In genomic region chr2:116974152-116974551, GRCm38 (mm10) we compare ENCODE assay signal across 13 mouse cellular contexts.
DNase-seq lines count a peak whose midpoint lies in the region; ATAC-seq lines count a peak whose summit lies in the region.
"Had no signal": no experiment of that assay in that cellular context is flagged by ENCODE, and none has a peak within 500 bp of the region (broad histone marks: within the 10 kb centered on the region; RNA-seq: fewer than 3 reads in every experiment).

No protein-coding gene starts in this region.

- H3K9me3 ChIP-seq in forebrain, embryonic 14.5 days (replicated peaks; ENCODE audit: control insufficient read depth, low read length): no peaks in the 10 kb centered on the region
- H3K9me3 ChIP-seq in forebrain, embryonic 16.5 days (ENCODE audit: control insufficient read depth, low read length): no peaks in the 10 kb centered on the region
- no peaks in the 10 kb centered on the region for H3K9me3 ChIP-seq in lung, embryonic 16.5 days (ENCODE audit: control insufficient read depth, low read length)
- no peaks in the 10 kb centered on the region for H3K9me3 ChIP-seq in forebrain, embryonic 15.5 days
- H3K9me3 ChIP-seq: neural tube, embryonic 15.5 days had no signal

- DNase-seq in forebrain, embryonic 14.5 days (ENCODE audit: low spot score): no peak
- DNase-seq in lung, postnatal 10 days: no peak
- DNase-seq in right cerebral cortex, postnatal 4 days: no peak
- DNase-seq in spleen, postnatal 36 days (ENCODE audit: low spot score in 2 of 2): no peak
- DNase-seq: cerebellum, adult 18-20 months; thymus, postnatal 25 days had no signal

- peaks cover 35% of the 10 kb centered on the region for H3K4me1 ChIP-seq in forebrain, embryonic 14.5 days (ENCODE audit: control insufficient read depth, insufficient read depth, low read length)
- peaks cover 26% of the 10 kb centered on the region for H3K4me1 ChIP-seq in forebrain, embryonic 16.5 days (replicated peaks; ENCODE audit: control insufficient read depth, insufficient read depth, low read length)
- H3K4me1 ChIP-seq in lung, embryonic 16.5 days (replicated peaks; ENCODE audit: control insufficient read depth, insufficient read depth, low read length): peaks cover 47% of the 10 kb centered on the region
- H3K4me1 ChIP-seq in forebrain, embryonic 15.5 days: peaks cover 42% of the 10 kb centered on the region

- H3K9ac ChIP-seq in forebrain, embryonic 14.5 days (ENCODE audit: low read length): no peak overlapping the region
- no peak overlapping the region for H3K9ac ChIP-seq in forebrain, embryonic 16.5 days (replicated peaks; ENCODE audit: low read depth, low read length)
- no peak overlapping the region for H3K9ac ChIP-seq in lung, embryonic 16.5 days (ENCODE audit: low read length)
- no peak overlapping the region for H3K9ac ChIP-seq in forebrain, embryonic 15.5 days (replicated peaks)
- H3K9ac ChIP-seq: liver, embryonic 14.5 days had no signal

- no peaks in the 10 kb centered on the region for H3K27me3 ChIP-seq in forebrain, embryonic 14.5 days (replicated peaks; ENCODE audit: control insufficient read depth, insufficient read depth, low read length)
- H3K27me3 ChIP-seq in forebrain, embryonic 16.5 days (replicated peaks; ENCODE audit: control insufficient read depth, insufficient read depth, low read length): no peaks in the 10 kb centered on the region
- no peaks in the 10 kb centered on the region for H3K27me3 ChIP-seq in lung, embryonic 16.5 days (ENCODE audit: control insufficient read depth, insufficient read depth, low read depth, low read length)
- no peaks in the 10 kb centered on the region for H3K27me3 ChIP-seq in forebrain, embryonic 15.5 days
- H3K27me3 ChIP-seq: neural tube, embryonic 15.5 days had no signal

- no peaks in the 10 kb centered on the region for H3K36me3 ChIP-seq in forebrain, embryonic 14.5 days (ENCODE audit: control insufficient read depth, insufficient read depth, low read length)
- H3K36me3 ChIP-seq in forebrain, embryonic 16.5 days (ENCODE audit: control insufficient read depth, insufficient read depth): no peaks in the 10 kb centered on the region
- no peaks in the 10 kb centered on the region for H3K36me3 ChIP-seq in lung, embryonic 16.5 days (ENCODE audit: control insufficient read depth, insufficient read depth, low read length)
- H3K36me3 ChIP-seq in forebrain, embryonic 15.5 days: no peaks in the 10 kb centered on the region
- H3K36me3 ChIP-seq in macrophage (ENCODE audit: inconsistent target): no peaks in the 10 kb centered on the region
- H3K36me3 ChIP-seq: neural tube, embryonic 15.5 days had no signal

- no peak overlapping the region for H3K4me3 ChIP-seq in forebrain, embryonic 14.5 days (ENCODE audit: low read depth, low read length)
- no peak overlapping the region for H3K4me3 ChIP-seq in forebrain, embryonic 16.5 days (replicated peaks; ENCODE audit: low read length)
- H3K4me3 ChIP-seq in lung, embryonic 16.5 days (ENCODE audit: low read length): no peak overlapping the region
- no peak overlapping the region for H3K4me3 ChIP-seq in forebrain, embryonic 15.5 days
- H3K4me3 ChIP-seq in macrophage (ENCODE audit: inconsistent target): no peak overlapping the region

- H3K79me2 ChIP-seq in macrophage (ENCODE audit: inconsistent target): peaks cover 11% of the 10 kb centered on the region

- H3K27ac ChIP-seq in forebrain, embryonic 14.5 days (ENCODE audit: low read depth, low read length): peak overlapping the region; percentile 98; the same call in 1 of the 2 replicates
- H3K27ac ChIP-seq in forebrain, embryonic 16.5 days (ENCODE audit: low read length): no peak overlapping the region
- H3K27ac ChIP-seq in lung, embryonic 16.5 days (ENCODE audit: low read length): peak overlapping the region; percentile 98
- H3K27ac ChIP-seq in forebrain, embryonic 15.5 days (replicated peaks): peak overlapping the region; percentile 96
- H3K27ac ChIP-seq in macrophage: peak overlapping the region; percentile 97
- H3K27ac ChIP-seq: liver, embryonic 14.5 days had no signal

- H3K4me2 ChIP-seq in forebrain, embryonic 14.5 days (ENCODE audit: low read length): no peak overlapping the region
- no peak overlapping the region for H3K4me2 ChIP-seq in forebrain, embryonic 16.5 days (ENCODE audit: low read length)
- H3K4me2 ChIP-seq in lung, embryonic 16.5 days (ENCODE audit: low read depth, low read length): peak overlapping the region; percentile 79; the same call in 1 of the 2 replicates
- H3K4me2 ChIP-seq in forebrain, embryonic 15.5 days (replicated peaks): no peak overlapping the region

- no peak for ATAC-seq in forebrain, embryonic 14.5 days
- ATAC-seq in forebrain, embryonic 16.5 days: no peak
- no peak for ATAC-seq in lung, embryonic 16.5 days (ENCODE audit: low read depth)
- ATAC-seq in forebrain, embryonic 15.5 days (replicated peaks): no peak
- ATAC-seq: intestine, postnatal 0 days had no signal

- WGBS in forebrain, embryonic 14.5 days: 72% methylated on average over 9 of the region's 9 CpGs
- WGBS in forebrain, embryonic 16.5 days: 66% methylated on average over 9 of the region's 9 CpGs
- WGBS in lung, embryonic 16.5 days: 63% methylated on average over 9 of the region's 9 CpGs
- 67% methylated on average over 9 of the region's 9 CpGs for WGBS in forebrain, embryonic 15.5 days
- WGBS in macrophage (ENCODE audit: missing documents): 92% methylated on average over 9 of the region's 9 CpGs
